Mouse (Mus musculus) intestine, embryonic 15.5 days (tissue): Measurements from ENCODE around the gene Gm21885. TPM values are rescaled to one million over a fixed set of nuclear protein-coding genes. Genes with fewer than 3 reads are reported as not detected.

Source experiments
- ATAC-seq: fragments of 200-750 bp; cut with Nextera tagmentation; 2 replicates; pipeline ENCODE4 v1.8.0; 2017; ENCODE audit warnings: moderate TSS enrichment, moderate library complexity
- H3K27ac ChIP-seq: fragments of 300-500 bp; sonication (generic); 2 replicates; pipeline ENCODE4 v1.5.1; 2015; ENCODE audit warnings: mild to moderate bottlenecking, inconsistent platforms
- H3K27me3 ChIP-seq: fragments of 300-500 bp; sonication (generic); replicated peaks from 2 replicates; pipeline ENCODE4 v1.6.1; 2015; ENCODE audit warnings: inconsistent platforms
- H3K36me3 ChIP-seq: fragments of 300-500 bp; sonication (generic); 2 replicates; pipeline ENCODE4 v1.6.1; 2015; ENCODE audit warnings: inconsistent platforms
- H3K4me1 ChIP-seq: fragments of 300-500 bp; sonication (generic); replicated peaks from 2 replicates; pipeline ENCODE4 v1.6.1; 2015; ENCODE audit warnings: inconsistent platforms
- H3K4me2 ChIP-seq: fragments of 300-500 bp; sonication (generic); replicated peaks from 2 replicates; pipeline ENCODE4 v1.6.1; 2015; ENCODE audit warnings: mild to moderate bottlenecking, inconsistent platforms
- H3K4me3 ChIP-seq: fragments of 300-500 bp; sonication (generic); replicated peaks from 2 replicates; pipeline ENCODE4 v1.5.1; 2015; ENCODE audit warnings: inconsistent platforms
- H3K9ac ChIP-seq: fragments of 300-500 bp; sonication (generic); 2 replicates; pipeline ENCODE4 v1.6.1; 2015; ENCODE audit warnings: inconsistent platforms
- H3K9me3 ChIP-seq: fragments of 300-500 bp; sonication (generic); 2 replicates; pipeline ENCODE4 v1.6.1; 2016; ENCODE audit warnings: inconsistent platforms
- WGBS: fragments of 180-500 bp; shearing (Covaris S2); methylation state at CpG from one replicate; pipeline ENCODE4 v1.1.7; 2015; 5-methylcytosine and 5-hydroxymethylcytosine counted together
- polyA plus RNA-seq: library from polyadenylated mRNA; unstranded; fragments of >200 nt; fragmentation: Nextera tagmentation; extraction: Ambion mirVana; gene quantifications from 2 replicates; pipeline ENCODE4 v1.2.1, GENCODE M21; 2015

Gene Gm21885
- polyA plus RNA-seq, 1 experiment from 2014 or later, result 44.6 TPM

DNA sequence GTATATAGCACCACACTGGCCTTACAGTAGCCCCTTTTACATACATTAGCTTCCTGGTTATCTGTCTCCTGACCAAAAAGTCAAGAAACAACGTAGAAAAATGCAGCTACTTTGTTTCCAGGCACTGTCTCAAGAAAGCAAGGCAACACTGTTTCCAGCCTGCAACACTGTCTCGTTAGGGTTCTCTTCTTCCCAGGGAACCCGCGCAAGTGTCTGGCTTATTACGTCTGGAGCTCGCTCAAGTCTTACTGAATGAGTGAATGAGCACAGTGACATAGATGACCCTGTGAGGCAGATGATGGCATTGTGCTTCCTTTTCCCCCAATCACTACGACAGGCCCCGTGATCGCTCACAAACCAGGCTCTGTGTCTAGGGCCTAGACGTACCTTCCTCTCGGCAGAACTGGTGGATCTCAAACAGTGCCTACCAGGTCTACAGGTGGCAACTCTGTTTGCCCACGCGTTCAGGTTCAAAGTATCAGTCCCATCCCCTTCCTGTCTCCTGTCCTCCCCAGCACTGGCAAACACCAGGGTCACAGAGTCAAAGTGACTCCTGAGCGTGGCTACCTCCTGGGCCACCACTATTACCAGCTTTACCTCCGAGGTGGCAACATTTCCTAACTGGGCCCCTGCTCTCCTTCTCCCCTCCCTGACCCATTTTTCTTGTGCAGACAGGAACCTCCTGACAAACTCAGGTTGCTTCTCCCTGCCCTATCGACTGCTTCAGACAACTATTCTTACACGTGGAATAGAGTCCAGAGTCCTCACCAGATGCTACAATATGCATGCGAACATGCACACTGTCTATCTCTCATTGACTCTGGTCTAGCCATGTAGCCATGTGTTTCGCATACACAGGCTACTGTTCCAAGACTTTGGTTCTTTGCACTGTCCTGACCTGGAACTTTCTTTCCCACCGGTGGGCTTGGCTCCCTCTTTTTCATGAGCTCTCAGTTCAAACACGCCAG, 8.4 kb upstream of the Gm21885 start:
- peaks cover 7% of the 10 kb centered on the region; the same call in 1 of the 2 replicates for H3K4me1 ChIP-seq
- no peaks in the 10 kb centered on the region for H3K36me3 ChIP-seq
- no peak overlapping the region for H3K9ac ChIP-seq
- ATAC-seq, result no peak
- H3K27ac ChIP-seq, result peak overlapping the region; percentile 73; the same call in 1 of the 2 replicates
- no peak overlapping the region for H3K4me3 ChIP-seq
- H3K27me3 ChIP-seq, result no peaks in the 10 kb centered on the region
- no peak overlapping the region for H3K4me2 ChIP-seq
- 83% methylated on average over 21 of the region's 21 CpGs for WGBS
- no peaks in the 10 kb centered on the region for H3K9me3 ChIP-seq

DNA sequence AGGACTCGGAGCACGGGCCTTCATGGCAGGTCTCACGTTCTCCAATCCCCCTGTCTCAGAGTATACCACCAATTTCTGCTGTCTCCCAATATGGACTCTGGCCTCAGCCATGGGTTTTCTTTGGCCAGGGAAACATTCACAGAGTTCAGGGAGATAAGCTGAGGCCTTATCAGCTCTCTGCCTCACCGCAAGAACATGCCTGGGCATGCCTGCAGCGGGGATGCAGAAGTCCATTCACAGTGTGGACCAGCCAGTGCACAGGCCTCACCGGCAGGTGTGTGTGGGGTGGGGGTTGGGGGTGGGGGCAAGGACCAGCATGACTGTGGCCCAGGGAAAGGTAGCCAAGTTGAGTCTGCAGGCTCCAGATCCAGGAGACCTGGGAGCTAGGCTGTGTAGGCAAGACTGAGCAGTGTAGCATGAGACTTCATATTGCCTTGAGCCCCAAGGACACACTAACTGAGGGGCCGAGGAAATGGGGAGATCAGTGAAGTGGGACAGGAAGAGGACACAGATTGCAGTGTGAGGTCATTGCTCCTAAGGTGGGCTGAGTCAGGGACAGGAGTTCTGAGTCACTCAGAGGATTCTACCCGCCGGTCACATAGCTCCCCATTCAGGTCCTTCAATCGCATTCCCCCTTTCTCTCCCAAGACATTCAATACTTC, 7.3 kb upstream of the Gm21885 start:
- Histone ChIP-seq H3K27ac (peak overlapping the region; percentile 73), H3K9ac (no peak overlapping the region), H3K4me2 (0 out of 2 replicates have a peak overlapping the region, but pooled peaks have one; percentile 14), H3K36me3 (no peaks in the 10 kb centered on the region), H3K4me1 (peaks cover 7% of the 10 kb centered on the region; the same call in 1 of the 2 replicates), H3K4me3 (no peak overlapping the region), H3K9me3 (no peaks in the 10 kb centered on the region), H3K27me3 (no peaks in the 10 kb centered on the region)
- 68% methylated on average over 10 of the region's 10 CpGs for WGBS
- peak; percentile 89 for ATAC-seq

DNA sequence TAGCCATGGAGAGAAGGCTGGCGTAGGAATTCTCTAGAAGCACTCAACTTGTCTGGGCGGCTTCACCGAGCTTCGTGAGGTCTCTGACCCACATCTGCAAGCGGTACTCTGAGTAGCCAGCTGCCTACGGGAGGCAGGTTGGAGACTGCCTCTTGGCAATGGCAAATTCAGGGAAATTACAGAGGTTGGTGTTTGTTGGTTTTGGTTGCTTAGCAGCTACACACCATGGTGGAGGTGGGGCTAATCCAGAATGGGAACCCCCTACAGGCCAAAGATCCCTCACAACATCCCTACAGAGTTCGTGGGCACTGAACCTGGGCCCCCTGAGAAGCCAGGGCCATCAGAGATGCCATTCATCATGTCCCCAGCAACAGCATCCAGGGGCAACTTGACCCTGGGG, 6.4 kb upstream of the Gm21885 start:
- Histone ChIP-seq H3K27ac (no peak overlapping the region), H3K4me3 (no peak overlapping the region), H3K4me1 (peaks cover 7% of the 10 kb centered on the region; the same call in 1 of the 2 replicates), H3K4me2 (no peak overlapping the region), H3K27me3 (no peaks in the 10 kb centered on the region), H3K36me3 (no peaks in the 10 kb centered on the region), H3K9ac (no peak overlapping the region; the same call in 1 of the 2 replicates), H3K9me3 (no peaks in the 10 kb centered on the region)
- ATAC-seq, result no peak
- WGBS, result 81% methylated on average over 7 of the region's 7 CpGs

DNA sequence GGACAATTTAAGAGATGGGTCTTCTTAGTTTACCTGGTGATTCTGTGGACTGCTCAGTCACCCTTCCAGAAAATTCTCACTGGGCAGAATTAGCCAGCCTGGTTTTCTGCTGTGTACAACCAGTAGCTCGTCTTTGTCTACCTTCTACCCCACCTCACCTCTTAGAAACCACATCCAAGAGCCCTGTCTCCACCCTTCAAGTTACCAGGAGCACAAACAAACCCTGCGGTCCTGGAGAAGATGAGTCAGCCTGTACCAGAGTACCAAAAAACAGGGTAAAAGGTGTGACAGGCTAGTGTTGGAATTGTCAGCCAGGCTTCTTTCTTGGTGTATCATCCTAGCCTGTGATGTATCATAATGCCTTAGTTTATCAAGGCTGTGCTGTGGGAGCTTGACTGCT, 6.0 kb upstream of the Gm21885 start:
- H3K4me1 ChIP-seq, result peaks cover 7% of the 10 kb centered on the region; the same call in 1 of the 2 replicates
- 82% methylated on average over 2 of the region's 2 CpGs for WGBS
- H3K4me2 ChIP-seq, result no peak overlapping the region
- no peaks in the 10 kb centered on the region for H3K36me3 ChIP-seq
- H3K27me3 ChIP-seq, result no peaks in the 10 kb centered on the region
- H3K9me3 ChIP-seq, result no peaks in the 10 kb centered on the region
- no peak for ATAC-seq
- no peak overlapping the region for H3K9ac ChIP-seq
- no peak overlapping the region for H3K27ac ChIP-seq
- H3K4me3 ChIP-seq, result no peak overlapping the region

DNA sequence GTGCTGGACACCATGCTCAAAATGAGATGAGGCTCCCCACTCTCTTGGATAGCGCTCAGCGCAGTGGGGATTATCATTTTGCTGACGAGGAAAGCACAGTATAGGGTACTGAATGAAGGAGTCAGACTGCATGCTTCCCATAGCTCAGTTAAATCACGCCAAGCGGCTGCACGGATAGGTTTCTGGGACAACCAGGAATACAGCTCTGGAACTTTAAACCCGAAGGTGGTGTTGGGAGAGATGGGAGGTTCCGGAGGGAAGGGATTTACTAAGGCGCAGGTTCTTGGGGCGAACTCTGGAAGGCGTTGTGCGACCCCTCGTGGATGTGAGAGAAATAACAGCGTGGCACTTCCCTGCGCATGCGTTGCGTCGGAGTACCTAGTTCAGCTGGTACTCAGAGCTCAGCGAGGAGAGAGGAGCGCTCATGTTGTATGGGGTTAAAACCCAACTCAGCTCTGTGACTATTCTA, 4.8 kb upstream of the Gm21885 start:
- Histone ChIP-seq H3K9ac (no peak overlapping the region), H3K4me2 (peak overlapping the region; percentile 68), H3K4me3 (peak overlapping the region; percentile 31), H3K9me3 (no peaks in the 10 kb centered on the region), H3K36me3 (no peaks in the 10 kb centered on the region), H3K4me1 (peaks cover 13% of the 10 kb centered on the region; the same call in 1 of the 2 replicates), H3K27me3 (no peaks in the 10 kb centered on the region), H3K27ac (no peak overlapping the region)
- WGBS, result 8% methylated on average over 20 of the region's 20 CpGs
- ATAC-seq, result peak; percentile 40

DNA sequence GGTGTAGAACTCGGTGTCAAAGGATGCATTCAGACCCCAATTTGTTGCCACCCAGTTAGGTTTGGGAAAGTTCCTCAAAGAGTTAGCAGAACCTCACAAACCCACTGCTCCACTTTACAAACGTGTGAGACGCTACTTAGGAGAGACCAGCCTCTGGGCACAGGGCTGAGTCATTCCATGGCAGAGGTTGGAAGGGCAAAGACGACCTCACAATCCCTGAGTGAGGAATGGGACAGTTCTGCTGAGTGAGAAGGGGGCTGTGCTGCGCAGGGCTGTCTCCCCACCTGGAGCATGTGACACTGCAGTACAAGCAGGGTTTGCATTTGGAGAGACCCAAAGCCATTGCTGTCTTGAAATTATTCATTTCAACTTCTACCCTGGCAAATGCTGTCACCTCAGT, 618 bp downstream of the Gm21885 start:
- 0 out of 2 replicates have a peak, but pooled peaks cover 7% of the 10 kb centered on the region for H3K4me1 ChIP-seq
- peak overlapping the region; percentile 90 for H3K27ac ChIP-seq
- peak overlapping the region; percentile 33; the same call in 1 of the 2 replicates for H3K4me2 ChIP-seq
- no peak for ATAC-seq
- H3K4me3 ChIP-seq, result 0 out of 2 replicates have a peak overlapping the region, but pooled peaks have one; percentile 14
- no peaks in the 10 kb centered on the region for H3K27me3 ChIP-seq
- 50% methylated on average over 5 of the region's 5 CpGs for WGBS
- H3K9ac ChIP-seq, result no peak overlapping the region
- H3K9me3 ChIP-seq, result no peaks in the 10 kb centered on the region
- H3K36me3 ChIP-seq, result peaks cover 15% of the 10 kb centered on the region

DNA sequence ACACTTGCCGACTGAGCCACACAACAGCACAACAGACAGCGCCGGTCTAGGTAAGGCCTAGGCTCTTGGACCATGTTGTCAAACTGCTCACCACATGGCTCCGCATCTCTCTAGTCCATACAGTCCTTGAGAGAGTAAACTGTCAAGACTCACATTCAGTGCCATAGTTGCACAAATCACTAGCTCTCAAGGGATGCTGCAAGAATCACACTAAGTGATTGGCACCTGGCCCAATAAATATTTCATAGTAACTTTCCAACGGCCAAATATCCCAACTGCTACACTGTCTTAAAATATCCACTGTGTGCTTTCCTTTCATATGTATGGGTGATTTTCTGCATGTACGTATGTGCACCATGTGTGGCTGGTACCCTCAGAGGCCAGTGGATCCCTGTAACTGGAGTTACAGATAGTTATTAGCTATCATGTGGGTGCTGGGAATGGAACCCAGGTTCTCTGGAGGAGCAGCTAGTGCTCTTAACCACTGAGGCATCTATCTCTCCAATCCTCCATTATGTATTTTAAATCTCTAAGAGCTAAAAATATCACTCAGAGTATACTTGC, 1.9 kb downstream of the Gm21885 start:
- no peak overlapping the region for H3K27ac ChIP-seq
- no peak overlapping the region for H3K9ac ChIP-seq
- H3K4me2 ChIP-seq, result peak overlapping the region; percentile 7; the same call in 1 of the 2 replicates
- 0 out of 2 replicates have a peak, but pooled peaks cover 7% of the 10 kb centered on the region for H3K4me1 ChIP-seq
- peaks cover 21% of the 10 kb centered on the region for H3K36me3 ChIP-seq
- no peaks in the 10 kb centered on the region for H3K9me3 ChIP-seq
- H3K4me3 ChIP-seq, result no peak overlapping the region
- no peaks in the 10 kb centered on the region for H3K27me3 ChIP-seq
- ATAC-seq, result no peak
- 87% methylated on average over 6 of the region's 6 CpGs for WGBS

DNA sequence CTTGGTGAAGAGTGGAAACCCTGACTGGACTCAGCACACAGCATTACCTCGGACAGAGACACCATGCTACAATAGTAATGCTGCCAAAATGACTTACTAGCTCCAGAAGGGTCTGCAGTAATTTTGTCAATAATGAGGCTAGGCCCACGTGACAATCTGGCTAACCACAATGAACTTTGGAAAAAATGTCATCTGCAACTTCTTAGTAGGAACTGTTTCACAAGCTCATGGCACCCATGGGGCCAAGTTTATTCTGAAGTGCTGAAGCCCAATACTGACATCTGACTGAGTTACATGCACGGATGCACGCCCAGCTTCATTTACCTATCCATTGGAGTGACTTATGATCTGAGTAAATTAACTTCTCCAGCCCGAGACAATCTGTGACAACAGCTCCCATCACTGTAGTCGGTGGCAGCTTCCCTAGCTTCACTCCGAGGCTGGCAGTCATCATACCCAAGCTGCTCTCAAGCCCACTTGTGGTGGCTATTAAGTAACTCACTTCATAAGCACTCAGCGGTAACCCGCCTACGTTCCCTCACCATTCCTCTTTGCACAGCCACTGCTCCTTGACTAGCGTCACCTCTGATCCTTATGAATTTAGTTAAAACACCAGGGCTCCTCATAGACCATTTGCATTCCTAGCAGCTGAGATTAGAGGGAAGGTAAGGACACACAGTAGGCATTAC, 4.4 kb downstream of the Gm21885 start:
- 93% methylated on average over 11 of the region's 11 CpGs for WGBS

DNA sequence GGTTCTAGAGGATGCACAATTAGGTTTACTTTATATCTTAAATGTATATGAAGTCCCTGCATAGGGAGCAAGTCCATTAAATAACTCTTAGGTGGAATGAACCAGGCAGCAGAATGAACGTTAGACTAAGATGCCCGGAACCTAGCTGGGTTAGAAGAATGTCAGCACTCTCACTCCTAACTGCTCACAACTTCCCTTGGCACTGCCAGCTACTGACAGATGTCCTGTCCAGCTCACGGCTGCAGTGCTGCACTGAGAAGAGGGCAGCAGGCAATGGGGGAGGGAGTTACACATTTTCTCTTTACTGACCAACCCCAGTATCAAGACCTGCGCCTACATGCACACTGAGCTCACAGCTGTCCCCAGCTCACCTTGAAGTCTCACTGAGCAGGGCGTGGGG, 5.4 kb downstream of the Gm21885 start:
- no peaks in the 10 kb centered on the region for H3K9me3 ChIP-seq
- H3K4me2 ChIP-seq, result no peak overlapping the region
- no peak for ATAC-seq
- 89% methylated on average over 5 of the region's 5 CpGs for WGBS
- H3K9ac ChIP-seq, result no peak overlapping the region
- no peak overlapping the region for H3K4me3 ChIP-seq
- H3K4me1 ChIP-seq, result no peaks in the 10 kb centered on the region
- no peaks in the 10 kb centered on the region for H3K27me3 ChIP-seq
- H3K36me3 ChIP-seq, result peaks cover 41% of the 10 kb centered on the region
- H3K27ac ChIP-seq, result no peak overlapping the region

More for the DNA sequence above, 4.4 kb downstream of the Gm21885 start:
- H3K27ac ChIP-seq, result no peak overlapping the region
- no peak for ATAC-seq
- no peak overlapping the region for H3K4me3 ChIP-seq
- H3K4me2 ChIP-seq, result no peak overlapping the region
- no peak overlapping the region for H3K9ac ChIP-seq
- H3K9me3 ChIP-seq, result no peaks in the 10 kb centered on the region
- H3K36me3 ChIP-seq, result peaks cover 38% of the 10 kb centered on the region
- 0 out of 2 replicates have a peak, but pooled peaks cover 3% of the 10 kb centered on the region for H3K4me1 ChIP-seq
- no peaks in the 10 kb centered on the region for H3K27me3 ChIP-seq

DNA sequence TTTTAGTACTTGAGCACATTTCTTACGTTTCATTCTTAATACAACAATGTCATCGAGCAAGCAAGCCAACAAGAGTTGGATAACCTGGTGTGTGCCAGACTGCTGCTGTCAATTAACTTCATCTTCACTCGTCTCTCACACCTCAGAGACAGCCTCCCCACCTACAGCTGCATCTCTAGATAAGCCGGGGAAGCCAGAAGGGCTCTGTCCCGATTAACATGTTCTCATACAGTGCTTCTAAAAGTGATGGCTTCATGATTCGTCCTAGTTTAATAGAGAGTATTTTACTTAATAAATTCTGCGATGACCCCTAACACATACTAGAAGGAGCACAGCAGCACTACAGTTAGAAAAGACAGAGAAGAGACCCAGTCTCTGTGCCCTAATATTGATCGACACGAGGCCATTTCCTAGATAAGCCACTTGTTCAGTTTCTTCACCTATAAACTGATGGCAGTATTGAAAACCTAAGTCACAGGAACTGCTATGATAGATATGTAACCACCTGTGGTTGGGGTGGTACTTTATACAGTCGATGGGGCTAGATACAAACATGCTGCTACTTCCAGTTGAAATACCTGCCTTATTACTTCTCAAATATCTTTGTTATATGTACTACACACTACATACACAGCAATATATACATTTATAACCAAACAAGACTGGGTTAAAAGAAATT, 8.5 kb downstream of the Gm21885 start:
- Histone ChIP-seq H3K27me3 (no peaks in the 10 kb centered on the region), H3K36me3 (peaks cover 49% of the 10 kb centered on the region), H3K27ac (no peak overlapping the region), H3K9me3 (no peaks in the 10 kb centered on the region), H3K9ac (no peak overlapping the region), H3K4me3 (no peak overlapping the region), H3K4me2 (no peak overlapping the region), H3K4me1 (no peaks in the 10 kb centered on the region)
- 91% methylated on average over 10 of the region's 10 CpGs for WGBS
- peak; percentile 39; the same call in 1 of the 2 replicates for ATAC-seq
